Comparison of ENCODE assay signal across 15 mouse cellular contexts in genomic region chr14:48012361-48013215, GRCm38 (mm10).
DNase-seq lines count a peak whose midpoint lies in the region; ATAC-seq and TF ChIP-seq lines count a peak whose summit lies in the region.
"Had no signal": no experiment of that assay in that cellular context is flagged by ENCODE, and none has a peak within 500 bp of the region (broad histone marks: within the 10 kb centered on the region; RNA-seq: fewer than 3 reads in every experiment).

No protein-coding gene starts in this region.

- no peaks in the 10 kb centered on the region for H3K9me3 ChIP-seq in liver, postnatal 0 days (ENCODE audit: low read length)
- H3K9me3 ChIP-seq: embryonic facial prominence, embryonic 13.5 days; heart, embryonic 15.5 days had no signal

- ATAC-seq in liver, postnatal 0 days, result no peak

- H3K27ac ChIP-seq in liver, postnatal 0 days (ENCODE audit: low read depth), result no peak overlapping the region
- H3K27ac ChIP-seq: embryonic facial prominence, embryonic 13.5 days; gastrocnemius, adult 2 months; heart, embryonic 15.5 days; macrophage; neural tube, embryonic 12.5 days had no signal

- no peaks in the 10 kb centered on the region for H3K4me1 ChIP-seq in liver, postnatal 0 days (ENCODE audit: insufficient read depth)
- H3K4me1 ChIP-seq: embryonic facial prominence, embryonic 13.5 days; heart, embryonic 15.5 days had no signal

- H3K36me3 ChIP-seq in liver, postnatal 0 days (replicated peaks; ENCODE audit: insufficient read depth, low read length), result no peaks in the 10 kb centered on the region
- H3K36me3 ChIP-seq: embryonic facial prominence, embryonic 13.5 days; heart, embryonic 15.5 days; neural tube, embryonic 12.5 days had no signal

- no peak overlapping the region for H3K4me3 ChIP-seq in liver, postnatal 0 days (ENCODE audit: low read depth, low read length)
- H3K4me3 ChIP-seq: embryonic facial prominence, embryonic 13.5 days; gastrocnemius, adult 2 months; heart, embryonic 15.5 days; neural tube, embryonic 12.5 days had no signal

- no peak overlapping the region for H3K4me2 ChIP-seq in liver, postnatal 0 days (ENCODE audit: low read depth, low read length)
- H3K4me2 ChIP-seq: embryonic facial prominence, embryonic 13.5 days; heart, embryonic 15.5 days; neural tube, embryonic 12.5 days had no signal

- peak; percentile 73 to 85 for DNase-seq in cerebellum, postnatal 14 days
- no peak for DNase-seq in cerebellum, postnatal 25 days
- DNase-seq in layer of hippocampus, adult 11-12 months (ENCODE audit: low spot score), result peak; percentile 23
- DNase-seq in layer of hippocampus, postnatal 25 days (ENCODE audit: extremely low spot score in 1 of 2, low spot score in 1 of 2), result no peak
- DNase-seq in ZHBTc4 (ENCODE audit: low read depth, low spot score), result peak; percentile 77
- peak; percentile 29 to 61 for DNase-seq in layer of hippocampus, adult 8-10 months (ENCODE audit: low spot score in 2 of 2)
- no peak for DNase-seq in liver, postnatal 0 days
- DNase-seq in gastrocnemius, postnatal 25 days, result no peak
- DNase-seq: gastrocnemius, adult 2 months; liver; spleen, adult 18-20 months had no signal

- no peak for TF ChIP-seq CTCF in liver, postnatal 0 days (IDR thresholded peaks at IDR 0.05; ENCODE audit: low read depth)

- no peaks in the 10 kb centered on the region for H3K27me3 ChIP-seq in liver, postnatal 0 days (ENCODE audit: insufficient read depth, low read length)
- H3K27me3 ChIP-seq: embryonic facial prominence, embryonic 13.5 days; heart, embryonic 15.5 days; neural tube, embryonic 12.5 days had no signal

- 51% methylated on average over 2 of the region's 2 CpGs for WGBS in liver, postnatal 0 days (ENCODE audit: insufficient replicate concordance)

- H3K9ac ChIP-seq in liver, postnatal 0 days (replicated peaks), result no peak overlapping the region
- H3K9ac ChIP-seq: embryonic facial prominence, embryonic 13.5 days; heart, embryonic 15.5 days; neural tube, embryonic 12.5 days had no signal

- no peak for TF ChIP-seq EP300 in liver, postnatal 0 days (IDR thresholded peaks at IDR 0.05; ENCODE audit: low read depth)

Comparison
In these comparisons a context has a peak if more than half of its experiments do, and no peak if none do; other contexts are left out.
1. DNase-seq: peak in cerebellum, postnatal 14 days (2 of 2), layer of hippocampus, adult 11-12 months (single experiment), ZHBTc4 (single experiment) and layer of hippocampus, adult 8-10 months (2 of 2); none in cerebellum, postnatal 25 days (0 of 2), layer of hippocampus, postnatal 25 days (0 of 2), liver, postnatal 0 days (single experiment) and gastrocnemius, postnatal 25 days (single experiment).